Mouse (Mus musculus): ENCODE results near the gene Fhdc1. TPM values are rescaled to one million over a fixed set of nuclear protein-coding genes. Genes with fewer than 3 reads are reported as not detected.

Gene Fhdc1
- polyA plus RNA-seq, 1 experiment from 2014 or later = 5.8 TPM

DNA sequence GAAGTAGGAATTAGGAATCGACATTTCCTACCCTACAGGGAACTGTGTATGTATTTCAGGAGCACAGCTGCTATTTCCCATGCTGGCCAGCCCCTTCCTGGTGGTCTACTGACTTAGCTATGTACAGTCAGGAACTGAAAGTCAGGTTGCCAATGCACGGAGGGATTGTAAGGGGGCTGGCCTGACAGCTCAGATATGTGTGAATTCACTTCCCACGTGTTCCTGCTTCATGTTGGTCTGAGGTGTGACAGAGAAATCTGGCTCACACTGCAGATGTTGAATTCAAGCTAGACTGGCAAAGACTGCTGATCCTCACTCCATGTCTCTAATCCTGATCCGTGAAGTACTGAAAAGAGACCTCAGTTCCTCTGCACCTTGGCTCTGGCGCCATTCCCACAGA is 57.9 kb downstream of the Fhdc1 start:
- Histone ChIP-seq H3K4me2 (replicated peaks) (no peak overlapping the region), H3K4me3 (no peak overlapping the region), H3K9me3 (replicated peaks) (no peaks in the 10 kb centered on the region), H3K36me3 (no peaks in the 10 kb centered on the region), H3K27ac (no peak overlapping the region), H3K4me1 (0 out of 2 replicates have a peak, but pooled peaks cover 4% of the 10 kb centered on the region), H3K27me3 (no peaks in the 10 kb centered on the region), H3K9ac (no peak overlapping the region)
- 79% methylated on average over 5 of the region's 5 CpGs for WGBS
- ATAC-seq (ENCODE audit: low FRiP score) = no peak

GRCm38 (mm10) chr3:84413868-84414267 is 66.4 kb downstream of the Fhdc1 start:
- Histone ChIP-seq H3K9ac (no peak overlapping the region), H3K4me2 (replicated peaks) (no peak overlapping the region), H3K4me1 (peaks cover 7% of the 10 kb centered on the region), H3K27me3 (no peaks in the 10 kb centered on the region), H3K4me3 (no peak overlapping the region), H3K27ac (no peak overlapping the region), H3K9me3 (replicated peaks) (no peaks in the 10 kb centered on the region), H3K36me3 (no peaks in the 10 kb centered on the region)
- ATAC-seq (ENCODE audit: low FRiP score) = no peak
- WGBS = 81% methylated on average over 4 of the region's 4 CpGs

GRCm38 (mm10) chr3:84412920-84413319 is 67.3 kb downstream of the Fhdc1 start:
- no peaks in the 10 kb centered on the region for H3K9me3 ChIP-seq (replicated peaks)
- H3K4me1 ChIP-seq = peaks cover 7% of the 10 kb centered on the region
- ATAC-seq (ENCODE audit: low FRiP score) = no peak
- no peak overlapping the region for H3K4me2 ChIP-seq (replicated peaks)
- no peak overlapping the region for H3K9ac ChIP-seq
- H3K27ac ChIP-seq = no peak overlapping the region
- no peaks in the 10 kb centered on the region for H3K27me3 ChIP-seq
- 52% methylated on average over 5 of the region's 5 CpGs for WGBS
- H3K36me3 ChIP-seq = no peaks in the 10 kb centered on the region
- H3K4me3 ChIP-seq = no peak overlapping the region

DNA sequence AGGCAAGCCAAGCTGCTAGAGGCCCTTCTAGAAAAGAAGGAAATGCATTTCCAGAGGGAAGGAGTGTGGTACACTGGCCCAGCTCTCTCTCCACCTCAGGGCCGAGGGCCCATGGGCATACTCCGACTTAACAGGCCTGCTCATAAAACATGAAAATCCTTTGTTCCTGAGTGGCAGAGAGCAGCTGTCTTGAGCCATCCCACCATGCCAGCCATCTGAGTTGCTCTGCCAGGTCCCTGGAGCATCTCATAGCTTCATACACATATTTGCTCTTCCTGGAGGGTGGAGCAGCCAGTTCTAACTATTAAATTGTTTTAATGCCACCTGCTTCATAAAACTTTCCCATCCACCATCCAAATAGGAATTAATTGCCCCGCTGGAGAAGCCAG is 70.8 kb downstream of the Fhdc1 start:
- Histone ChIP-seq H3K4me3 (no peak overlapping the region), H3K4me1 (peaks cover 7% of the 10 kb centered on the region), H3K9me3 (replicated peaks) (no peaks in the 10 kb centered on the region), H3K27ac (no peak overlapping the region), H3K4me2 (replicated peaks) (no peak overlapping the region), H3K27me3 (no peaks in the 10 kb centered on the region), H3K36me3 (no peaks in the 10 kb centered on the region), H3K9ac (no peak overlapping the region)
- no peak for ATAC-seq (ENCODE audit: low FRiP score)
- WGBS = 83% methylated on average over 3 of the region's 3 CpGs

GRCm38 (mm10) chr3:84408756-84409473 is 71.3 kb downstream of the Fhdc1 start:
- Histone ChIP-seq H3K27me3 (no peaks in the 10 kb centered on the region), H3K4me3 (no peak overlapping the region), H3K36me3 (no peaks in the 10 kb centered on the region), H3K27ac (no peak overlapping the region), H3K4me2 (replicated peaks) (no peak overlapping the region), H3K9ac (no peak overlapping the region), H3K4me1 (peaks cover 9% of the 10 kb centered on the region), H3K9me3 (replicated peaks) (no peaks in the 10 kb centered on the region)
- ATAC-seq (ENCODE audit: low FRiP score) = no peak
- WGBS = 58% methylated on average over 13 of the region's 13 CpGs

DNA sequence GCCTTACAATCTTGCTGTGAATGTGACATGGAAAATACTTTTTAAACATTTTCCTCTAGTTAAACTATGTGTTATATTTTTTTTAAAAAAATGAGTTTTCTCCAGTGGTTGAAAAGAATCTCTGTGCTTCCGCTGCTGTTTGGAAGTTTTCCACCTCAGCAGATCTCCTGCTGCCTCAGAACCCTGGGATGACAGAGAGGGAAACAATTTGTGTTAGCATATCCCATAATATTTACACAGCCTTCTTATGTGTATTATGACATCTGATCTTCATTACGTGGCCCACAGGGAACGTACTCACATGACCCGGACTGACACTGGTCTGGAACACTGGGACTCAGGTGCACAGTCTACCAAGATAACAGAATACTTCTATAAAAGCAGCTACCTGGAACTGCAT is 74.7 kb downstream of the Fhdc1 start:
- WGBS = 80% methylated on average over 4 of the region's 4 CpGs

DNA sequence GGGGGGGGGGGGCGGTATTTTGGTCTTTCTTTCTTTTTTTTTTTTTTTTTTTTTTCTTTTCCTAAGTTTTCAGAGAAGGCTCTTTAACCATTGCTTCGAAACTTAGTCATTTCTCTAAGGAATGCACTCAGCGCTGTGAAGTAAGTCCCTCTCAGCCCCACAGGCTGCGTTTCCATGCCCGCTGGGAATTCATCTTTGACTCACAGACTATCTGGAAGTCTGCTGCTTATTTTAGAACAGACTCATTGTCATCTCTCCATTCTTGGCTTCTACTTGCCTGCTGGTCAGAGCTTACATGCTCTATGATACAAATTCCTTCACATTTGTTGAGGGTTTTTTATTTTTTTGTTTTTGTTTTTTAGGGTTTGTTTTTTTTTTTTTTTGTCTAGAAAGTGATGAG is 76.8 kb downstream of the Fhdc1 start:
- H3K4me2 ChIP-seq (replicated peaks) = no peak overlapping the region
- WGBS = 41% methylated on average over 5 of the region's 5 CpGs
- ATAC-seq (ENCODE audit: low FRiP score) = no peak
- H3K4me3 ChIP-seq = no peak overlapping the region
- H3K9me3 ChIP-seq (replicated peaks) = no peaks in the 10 kb centered on the region
- H3K36me3 ChIP-seq = no peaks in the 10 kb centered on the region
- peaks cover 9% of the 10 kb centered on the region; the same call in 1 of the 2 replicates for H3K4me1 ChIP-seq
- H3K9ac ChIP-seq = no peak overlapping the region
- no peaks in the 10 kb centered on the region for H3K27me3 ChIP-seq
- no peak overlapping the region for H3K27ac ChIP-seq

More for the DNA sequence above, 74.7 kb downstream of the Fhdc1 start:
- Histone ChIP-seq H3K9me3 (replicated peaks) (no peaks in the 10 kb centered on the region), H3K4me2 (replicated peaks) (no peak overlapping the region), H3K27ac (no peak overlapping the region), H3K4me3 (no peak overlapping the region), H3K36me3 (no peaks in the 10 kb centered on the region), H3K27me3 (no peaks in the 10 kb centered on the region), H3K4me1 (peaks cover 12% of the 10 kb centered on the region), H3K9ac (no peak overlapping the region)
- ATAC-seq (ENCODE audit: low FRiP score) = no peak

DNA sequence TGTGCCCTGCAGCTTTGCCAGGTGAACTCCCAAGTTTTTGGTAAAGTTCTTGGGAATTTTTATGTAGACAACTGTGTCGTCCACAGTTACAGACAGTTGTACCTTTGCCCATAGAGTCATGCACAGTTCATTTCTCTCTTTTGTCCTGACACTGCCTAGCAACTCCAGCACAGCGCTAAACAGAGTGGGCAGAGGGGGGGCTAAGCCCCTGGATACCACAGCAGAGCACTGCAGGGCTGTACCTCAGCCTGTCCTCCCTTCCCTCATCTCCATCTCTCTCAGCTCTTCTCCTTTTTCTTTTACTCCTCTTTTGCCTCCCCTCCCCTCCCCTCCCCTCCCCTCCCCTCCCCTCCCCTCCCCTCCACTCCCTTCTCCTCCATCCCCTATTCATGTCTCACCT is 77.5 kb downstream of the Fhdc1 start:
- Histone ChIP-seq H3K4me2 (replicated peaks) (no peak overlapping the region), H3K4me3 (no peak overlapping the region), H3K27ac (no peak overlapping the region), H3K27me3 (no peaks in the 10 kb centered on the region), H3K36me3 (no peaks in the 10 kb centered on the region), H3K9ac (no peak overlapping the region), H3K9me3 (replicated peaks) (no peaks in the 10 kb centered on the region), H3K4me1 (peaks cover 9% of the 10 kb centered on the region; the same call in 1 of the 2 replicates)
- 23% methylated on average over 2 of the region's 2 CpGs for WGBS
- ATAC-seq (ENCODE audit: low FRiP score) = no peak

DNA sequence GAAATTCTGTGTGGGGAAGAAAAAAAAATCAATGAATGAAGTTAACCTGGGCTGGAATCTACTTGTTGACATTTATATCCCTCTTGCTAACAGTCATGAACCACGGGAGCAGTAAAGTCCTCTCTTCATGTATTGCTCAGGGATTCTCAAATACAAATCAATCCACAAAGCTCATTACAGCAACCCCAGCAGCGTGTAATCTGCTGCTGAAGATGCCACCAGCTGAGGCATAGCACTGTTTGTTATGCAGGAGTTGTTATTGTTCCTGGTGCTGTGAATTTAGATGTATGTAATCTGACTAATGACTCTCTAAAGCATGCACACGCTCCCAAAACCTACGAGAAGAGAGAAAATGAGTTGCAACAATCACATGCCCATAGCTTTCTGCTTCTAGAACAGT is 82.3 kb downstream of the Fhdc1 start:
- H3K9me3 ChIP-seq (replicated peaks) = no peaks in the 10 kb centered on the region
- no peak for ATAC-seq (ENCODE audit: low FRiP score)
- no peak overlapping the region for H3K4me3 ChIP-seq
- no peaks in the 10 kb centered on the region for H3K27me3 ChIP-seq
- H3K9ac ChIP-seq = no peak overlapping the region
- H3K4me1 ChIP-seq = peaks cover 4% of the 10 kb centered on the region; the same call in 1 of the 2 replicates
- WGBS = 42% methylated on average over 4 of the region's 4 CpGs
- no peak overlapping the region for H3K4me2 ChIP-seq (replicated peaks)
- H3K27ac ChIP-seq = no peak overlapping the region
- H3K36me3 ChIP-seq = no peaks in the 10 kb centered on the region

DNA sequence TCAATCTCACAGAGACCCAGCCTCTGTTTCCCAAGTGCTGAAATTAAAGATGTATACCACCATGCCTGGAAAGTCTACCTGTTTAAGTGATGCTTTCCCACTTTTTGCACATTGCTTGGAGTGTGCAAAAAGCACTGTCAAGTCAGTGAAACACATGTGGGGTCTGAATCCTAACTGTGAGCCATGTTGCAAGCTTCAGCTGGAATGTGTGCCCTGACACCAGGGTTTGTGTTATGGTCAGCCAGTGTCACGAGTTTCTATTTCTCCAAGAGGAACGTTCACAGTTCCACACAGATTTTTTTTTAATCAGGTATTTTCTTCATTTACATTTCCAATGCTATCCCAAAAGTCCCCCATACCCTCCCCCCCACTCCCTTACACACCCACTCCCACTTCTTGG is 84.0 kb downstream of the Fhdc1 start:
- Histone ChIP-seq H3K4me1 (no peaks in the 10 kb centered on the region), H3K9me3 (replicated peaks) (no peaks in the 10 kb centered on the region), H3K36me3 (no peaks in the 10 kb centered on the region), H3K27ac (no peak overlapping the region), H3K9ac (no peak overlapping the region), H3K4me2 (replicated peaks) (no peak overlapping the region), H3K4me3 (no peak overlapping the region), H3K27me3 (no peaks in the 10 kb centered on the region)
- 88% methylated on average over 2 of the region's 2 CpGs for WGBS
- no peak for ATAC-seq (ENCODE audit: low FRiP score)

DNA sequence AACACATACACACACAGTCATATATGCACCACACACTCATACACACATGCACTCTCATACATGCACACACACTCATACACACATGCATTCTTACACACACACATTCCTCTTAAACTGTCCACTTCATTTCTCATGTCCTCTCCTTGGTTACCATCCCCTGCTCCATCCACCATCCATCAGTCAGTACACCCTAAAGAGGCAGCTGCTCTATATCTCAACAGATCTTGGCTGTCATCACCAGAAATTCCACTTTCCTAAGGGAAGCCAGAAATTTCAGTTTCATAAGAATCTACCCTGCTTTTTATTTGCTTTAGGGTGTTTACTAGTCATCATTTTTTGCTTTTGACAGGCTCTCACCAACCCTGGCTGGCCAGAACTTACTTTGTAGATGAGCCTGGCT is 84.4 kb downstream of the Fhdc1 start:
- H3K36me3 ChIP-seq = no peaks in the 10 kb centered on the region
- no peaks in the 10 kb centered on the region for H3K27me3 ChIP-seq
- no peaks in the 10 kb centered on the region for H3K9me3 ChIP-seq (replicated peaks)
- no peak overlapping the region for H3K4me3 ChIP-seq
- no peaks in the 10 kb centered on the region for H3K4me1 ChIP-seq
- H3K9ac ChIP-seq = no peak overlapping the region
- no peak for ATAC-seq (ENCODE audit: low FRiP score)
- no peak overlapping the region for H3K4me2 ChIP-seq (replicated peaks)
- no peak overlapping the region for H3K27ac ChIP-seq

DNA sequence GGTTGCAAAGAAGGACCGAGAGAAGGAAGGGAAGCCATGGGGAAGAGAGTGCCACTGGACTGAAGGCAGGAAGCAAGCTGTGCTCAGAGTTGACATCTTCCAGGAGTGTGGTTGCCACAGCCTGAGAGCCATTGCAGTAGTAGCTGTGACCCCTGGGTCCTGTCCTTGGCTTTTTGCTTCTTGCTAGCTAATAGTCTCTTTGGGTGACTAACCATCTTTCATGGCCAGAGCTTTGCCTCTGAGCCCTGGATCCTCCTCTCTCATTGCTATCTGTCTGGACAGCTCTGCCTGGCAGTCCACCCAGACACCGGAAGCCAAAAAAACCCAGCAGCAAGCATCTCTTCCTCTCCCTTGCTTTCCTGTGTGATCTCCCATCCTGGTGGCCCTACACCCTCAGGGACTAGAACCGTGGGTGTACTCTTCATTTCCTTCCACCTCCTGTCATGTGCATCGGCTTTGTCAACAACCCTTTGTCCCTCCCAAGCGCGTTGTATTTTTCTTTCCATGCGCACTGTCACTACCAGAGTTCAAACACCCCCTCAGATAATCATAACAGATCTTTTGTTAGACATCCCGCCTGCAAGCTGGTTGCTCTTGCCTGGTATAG is 85.3 kb downstream of the Fhdc1 start:
- Histone ChIP-seq H3K9ac (no peak overlapping the region), H3K9me3 (replicated peaks) (no peaks in the 10 kb centered on the region), H3K27ac (no peak overlapping the region), H3K4me1 (no peaks in the 10 kb centered on the region), H3K4me2 (replicated peaks) (no peak overlapping the region), H3K36me3 (no peaks in the 10 kb centered on the region), H3K27me3 (no peaks in the 10 kb centered on the region), H3K4me3 (no peak overlapping the region)
- no peak for ATAC-seq (ENCODE audit: low FRiP score)
- WGBS = 82% methylated on average over 8 of the region's 8 CpGs

Measured in hindbrain, embryonic 12.5 days (tissue).